Mouse (Mus musculus): Measurements from ENCODE around the gene Skp1a. TPM values are rescaled to one million over a fixed set of nuclear protein-coding genes. Genes with fewer than 3 reads are reported as not detected.
"Not testable (repeated sequence)": the region's sequence is repeated elsewhere in the genome, so short reads cannot be mapped to it uniquely, and the experiment has no call there.

Gene Skp1a
- 748 and 818 TPM in 2 replicates for polyA plus RNA-seq (2015; fragmentation: Nextera tagmentation; extraction: Ambion mirVana)

- peak within 1 kb of the TSS; percentile 52 for H3K4me2 ChIP-seq (replicated peaks)
- peak within 1 kb of the TSS; percentile 98 for H3K4me3 ChIP-seq (replicated peaks)
- H3K4me1 ChIP-seq: peaks cover 22% of the 10 kb centered on the region; the same call in 1 of the 2 replicates
- ATAC-seq (ENCODE audit: insufficient number of reproducible peaks, low FRiP score, low TSS enrichment, low read depth): peak; percentile 83
- peak within 1 kb of the TSS; percentile 97 for H3K9ac ChIP-seq
- H3K9me3 ChIP-seq (replicated peaks): no peaks in the 10 kb centered on the region
- peak within 1 kb of the TSS; percentile 97 for H3K27ac ChIP-seq (replicated peaks)
- no peaks in the 10 kb centered on the region for H3K36me3 ChIP-seq
- no peaks in the 10 kb centered on the region for H3K27me3 ChIP-seq
- under 1% methylated on average over 87 of the region's 87 CpGs for WGBS
These were observed at the start of gene Skp1a for GRCm38 (mm10) chr11:52231606-52232541. TSS of gene Skp1a (plus strand) at chr11:52231995.

DNA sequence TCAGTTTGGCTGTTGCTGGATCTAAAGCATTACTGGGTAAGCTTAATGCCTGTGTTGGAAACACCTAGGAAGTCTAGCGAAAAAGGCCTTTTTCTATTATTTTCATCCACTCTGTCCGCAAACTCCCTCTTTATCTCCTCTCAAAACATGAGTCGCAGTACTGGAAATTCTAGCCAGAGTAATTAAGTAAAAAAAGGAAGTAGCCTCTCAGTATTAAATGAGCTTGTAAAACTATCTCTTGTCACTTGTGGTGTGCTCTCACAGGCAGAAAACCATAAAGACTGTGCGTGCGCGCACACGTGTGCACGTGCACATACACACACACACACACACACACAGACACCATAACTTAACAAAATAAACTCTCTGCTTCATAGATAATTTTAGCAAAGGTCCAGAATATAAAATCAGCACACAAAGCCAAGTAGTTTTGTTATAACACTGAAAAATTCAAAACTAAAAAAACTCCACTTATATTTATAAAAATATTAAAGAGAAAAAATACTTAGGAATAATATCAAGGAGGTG lies 35.2 kb upstream of the Skp1a start:
- not testable (repeated sequence) for H3K27ac ChIP-seq (replicated peaks); H3K4me2 ChIP-seq (replicated peaks); H3K36me3 ChIP-seq; ATAC-seq (ENCODE audit: insufficient number of reproducible peaks, low FRiP score, low TSS enrichment, low read depth); H3K4me3 ChIP-seq (replicated peaks); H3K9ac ChIP-seq; H3K27me3 ChIP-seq; H3K9me3 ChIP-seq (replicated peaks); H3K4me1 ChIP-seq
- 82% methylated on average over 8 of the region's 8 CpGs for WGBS

GRCm38 (mm10) chr11:52213887-52214286 lies 17.9 kb upstream of the Skp1a start, which contains the start of gene Olfr1371:
TSS of gene Olfr1371 (minus strand) at chr11:52213987.
- no peaks in the 10 kb centered on the region for H3K9me3 ChIP-seq (replicated peaks)
- no peaks in the 10 kb centered on the region for H3K4me1 ChIP-seq
- H3K27ac ChIP-seq (replicated peaks): no peak within 1 kb of the TSS
- H3K4me2 ChIP-seq (replicated peaks): no peak within 1 kb of the TSS
- H3K27me3 ChIP-seq: no peaks in the 10 kb centered on the region
- no peak within 1 kb of the TSS for H3K4me3 ChIP-seq (replicated peaks)
- ATAC-seq (ENCODE audit: insufficient number of reproducible peaks, low FRiP score, low TSS enrichment, low read depth): no peak
- no peak within 1 kb of the TSS for H3K9ac ChIP-seq
- no peaks in the 10 kb centered on the region for H3K36me3 ChIP-seq

DNA sequence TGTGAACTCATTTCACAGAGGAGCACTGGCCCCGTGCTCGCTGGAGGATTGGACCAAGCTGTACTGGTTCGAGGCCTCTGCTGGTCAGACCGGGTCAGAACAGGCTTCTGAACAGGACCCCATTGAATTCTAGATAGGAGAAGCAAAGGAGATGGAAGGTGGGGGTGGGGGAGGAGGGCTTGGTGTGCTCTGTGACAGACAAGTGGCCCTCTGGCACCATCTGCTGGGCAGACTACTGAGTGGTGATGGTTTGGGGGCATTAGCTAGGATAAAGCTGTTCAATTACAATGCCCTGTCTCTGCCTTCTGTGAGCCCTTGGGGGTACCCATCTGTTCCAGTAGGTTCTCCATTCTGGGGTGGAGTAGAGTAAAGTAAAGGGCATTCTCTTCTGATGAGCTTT lies 11.5 kb upstream of the Skp1a start:
- Histone ChIP-seq H3K4me3 (replicated peaks) (no peak overlapping the region), H3K9ac (0 out of 2 replicates have a peak overlapping the region, but pooled peaks have one; percentile 12), H3K36me3 (no peaks in the 10 kb centered on the region), H3K27ac (replicated peaks) (no peak overlapping the region), H3K9me3 (replicated peaks) (no peaks in the 10 kb centered on the region), H3K4me2 (replicated peaks) (no peak overlapping the region), H3K27me3 (peaks cover 5% of the 10 kb centered on the region; the same call in 1 of the 2 replicates), H3K4me1 (0 out of 2 replicates have a peak, but pooled peaks cover 4% of the 10 kb centered on the region)
- ATAC-seq (ENCODE audit: insufficient number of reproducible peaks, low FRiP score, low TSS enrichment, low read depth): no peak
- WGBS: 7% methylated on average over 4 of the region's 4 CpGs

DNA sequence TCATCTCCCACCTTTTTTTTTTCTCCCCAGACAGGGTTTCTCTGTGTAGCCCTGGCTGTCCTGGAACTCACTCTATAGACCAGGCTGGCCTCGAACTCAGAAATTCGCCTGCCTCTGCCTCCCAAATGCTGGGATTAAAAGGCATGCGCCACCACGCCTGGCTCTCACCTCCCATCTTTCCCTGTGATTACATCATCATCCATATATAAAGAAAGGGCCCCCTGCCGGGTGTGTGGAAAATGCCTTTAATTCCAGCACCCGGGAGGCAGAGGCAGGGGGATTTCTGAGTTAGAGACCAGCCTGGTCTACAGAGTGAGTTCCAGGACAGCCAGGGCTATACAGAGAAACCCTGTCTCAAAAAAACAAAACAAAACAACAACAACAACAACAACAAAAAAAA lies 9.9 kb upstream of the Skp1a start:
- not testable (repeated sequence) for H3K9ac ChIP-seq; H3K27ac ChIP-seq (replicated peaks); H3K27me3 ChIP-seq; H3K4me1 ChIP-seq; H3K4me3 ChIP-seq (replicated peaks); H3K36me3 ChIP-seq; H3K9me3 ChIP-seq (replicated peaks); H3K4me2 ChIP-seq (replicated peaks); ATAC-seq (ENCODE audit: insufficient number of reproducible peaks, low FRiP score, low TSS enrichment, low read depth)
- 86% methylated on average over 6 of the region's 6 CpGs for WGBS

- Histone ChIP-seq H3K9ac (no peak overlapping the region), H3K4me2 (replicated peaks) (no peak overlapping the region), H3K27me3 (peaks cover 5% of the 10 kb centered on the region; the same call in 1 of the 2 replicates), H3K4me3 (replicated peaks) (no peak overlapping the region), H3K4me1 (0 out of 2 replicates have a peak, but pooled peaks cover 4% of the 10 kb centered on the region), H3K9me3 (replicated peaks) (no peaks in the 10 kb centered on the region), H3K36me3 (no peaks in the 10 kb centered on the region), H3K27ac (replicated peaks) (no peak overlapping the region)
- 71% methylated on average over 6 of the region's 6 CpGs for WGBS
- ATAC-seq (ENCODE audit: insufficient number of reproducible peaks, low FRiP score, low TSS enrichment, low read depth): no peak
These were observed 8.9 kb upstream of the Skp1a start for GRCm38 (mm10) chr11:52222891-52223290.

DNA sequence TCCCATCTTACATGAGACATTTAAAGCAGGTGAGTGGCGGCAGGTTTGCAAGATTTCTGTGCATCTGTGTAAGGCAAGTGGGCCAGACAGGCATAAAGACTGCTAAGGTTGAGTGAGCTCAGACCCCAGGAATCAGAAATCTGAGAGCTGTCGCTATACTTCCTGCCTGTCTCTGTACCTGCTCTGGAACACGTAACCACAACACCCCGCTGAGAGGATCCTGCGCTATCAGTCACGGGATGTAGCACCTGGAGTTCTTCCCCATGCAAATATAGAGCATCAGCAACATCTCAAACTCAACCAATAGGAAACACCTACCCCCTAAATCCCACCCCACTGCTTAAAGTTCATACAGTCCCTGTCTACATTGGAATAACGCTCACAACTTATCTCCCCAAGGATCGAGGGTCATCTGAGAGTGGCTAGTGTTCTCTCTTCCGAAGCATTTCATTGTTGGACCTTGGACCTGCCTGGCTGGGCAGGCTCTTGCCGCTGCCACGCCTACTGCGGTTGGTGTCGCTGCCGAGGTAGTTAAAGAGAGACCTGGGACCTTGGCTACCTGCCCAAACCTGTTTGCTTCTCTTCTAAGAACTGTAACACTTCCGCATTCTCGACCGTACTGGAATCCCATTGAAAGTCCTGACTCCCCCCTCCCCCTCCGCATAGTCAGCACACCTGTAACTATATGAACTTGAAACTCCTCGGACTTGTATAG lies 7.7 kb upstream of the Skp1a start:
- Histone ChIP-seq H3K9me3 (replicated peaks) (no peaks in the 10 kb centered on the region), H3K9ac (no peak overlapping the region), H3K4me3 (replicated peaks) (peak overlapping the region; percentile 32), H3K4me1 (0 out of 2 replicates have a peak, but pooled peaks cover 4% of the 10 kb centered on the region), H3K4me2 (replicated peaks) (peak overlapping the region; percentile 41), H3K27me3 (peaks cover 5% of the 10 kb centered on the region; the same call in 1 of the 2 replicates), H3K27ac (replicated peaks) (peak overlapping the region; percentile 55), H3K36me3 (no peaks in the 10 kb centered on the region)
- ATAC-seq (ENCODE audit: insufficient number of reproducible peaks, low FRiP score, low TSS enrichment, low read depth): peak; percentile 70; the same call in 1 of the 2 replicates
- WGBS: 8% methylated on average over 19 of the region's 19 CpGs

DNA sequence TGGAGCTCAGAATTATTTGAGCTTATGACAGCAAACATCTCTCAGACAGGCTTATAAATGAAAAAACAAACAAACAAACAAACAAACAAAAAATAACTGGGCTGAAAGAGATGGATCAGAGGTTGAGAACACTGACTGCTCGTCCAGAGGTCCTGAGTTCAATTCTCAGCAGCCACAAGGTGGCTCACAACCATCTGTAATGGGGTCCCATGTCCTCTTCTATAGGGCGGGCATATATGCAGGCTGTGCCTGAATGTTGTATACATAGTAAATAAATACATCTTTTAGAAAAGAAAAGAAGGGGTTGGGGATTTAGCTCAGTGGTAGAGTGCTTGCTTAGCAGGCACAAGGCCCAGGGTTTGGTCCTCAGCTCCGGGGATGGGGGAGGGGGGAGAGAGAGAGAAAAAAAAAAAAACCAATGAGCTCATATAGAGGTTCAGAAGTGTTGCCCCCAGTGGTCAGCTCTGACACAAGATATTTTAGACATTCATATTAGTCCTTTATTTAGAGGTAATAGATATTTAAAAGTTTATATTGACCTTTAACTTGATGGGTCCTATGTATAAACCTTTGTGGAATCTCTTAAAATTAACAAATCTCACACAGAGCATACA lies 5.7 kb upstream of the Skp1a start:
- Histone ChIP-seq H3K36me3 (no peaks in the 10 kb centered on the region), H3K9ac (no peak overlapping the region), H3K4me1 (peaks cover 9% of the 10 kb centered on the region; the same call in 1 of the 2 replicates), H3K27me3 (peaks cover 5% of the 10 kb centered on the region; the same call in 1 of the 2 replicates), H3K4me2 (replicated peaks) (no peak overlapping the region), H3K27ac (replicated peaks) (no peak overlapping the region), H3K9me3 (replicated peaks) (no peaks in the 10 kb centered on the region), H3K4me3 (replicated peaks) (no peak overlapping the region)
- WGBS: 50% methylated on average over 3 of the region's 3 CpGs
- ATAC-seq (ENCODE audit: insufficient number of reproducible peaks, low FRiP score, low TSS enrichment, low read depth): no peak

- H3K4me2 ChIP-seq (replicated peaks): no peak overlapping the region
- no peak for ATAC-seq (ENCODE audit: insufficient number of reproducible peaks, low FRiP score, low TSS enrichment, low read depth)
- H3K9ac ChIP-seq: no peak overlapping the region
These were observed 4.7 kb upstream of the Skp1a start for GRCm38 (mm10) chr11:52227053-52227452.

GRCm38 (mm10) chr11:52227466-52228226 lies 4.1 kb upstream of the Skp1a start:
- Histone ChIP-seq H3K27ac (replicated peaks) (no peak overlapping the region), H3K36me3 (no peaks in the 10 kb centered on the region), H3K9me3 (replicated peaks) (no peaks in the 10 kb centered on the region), H3K9ac (no peak overlapping the region), H3K4me3 (replicated peaks) (no peak overlapping the region), H3K4me1 (peaks cover 10% of the 10 kb centered on the region; the same call in 1 of the 2 replicates), H3K4me2 (replicated peaks) (no peak overlapping the region), H3K27me3 (peaks cover 5% of the 10 kb centered on the region; the same call in 1 of the 2 replicates)
- 70% methylated on average over 13 of the region's 13 CpGs for WGBS
- ATAC-seq (ENCODE audit: insufficient number of reproducible peaks, low FRiP score, low TSS enrichment, low read depth): no peak

More at GRCm38 (mm10) chr11:52227053-52227452, 4.7 kb upstream of the Skp1a start:
- no peaks in the 10 kb centered on the region for H3K36me3 ChIP-seq
- peaks cover 10% of the 10 kb centered on the region; the same call in 1 of the 2 replicates for H3K4me1 ChIP-seq
- peaks cover 5% of the 10 kb centered on the region; the same call in 1 of the 2 replicates for H3K27me3 ChIP-seq
- WGBS: 62% methylated on average over 3 of the region's 3 CpGs
- H3K27ac ChIP-seq (replicated peaks): no peak overlapping the region
- no peak overlapping the region for H3K4me3 ChIP-seq (replicated peaks)
- H3K9me3 ChIP-seq (replicated peaks): no peaks in the 10 kb centered on the region
